ENCODE assay signal across 31 mouse cellular contexts in the genomic region with DNA sequence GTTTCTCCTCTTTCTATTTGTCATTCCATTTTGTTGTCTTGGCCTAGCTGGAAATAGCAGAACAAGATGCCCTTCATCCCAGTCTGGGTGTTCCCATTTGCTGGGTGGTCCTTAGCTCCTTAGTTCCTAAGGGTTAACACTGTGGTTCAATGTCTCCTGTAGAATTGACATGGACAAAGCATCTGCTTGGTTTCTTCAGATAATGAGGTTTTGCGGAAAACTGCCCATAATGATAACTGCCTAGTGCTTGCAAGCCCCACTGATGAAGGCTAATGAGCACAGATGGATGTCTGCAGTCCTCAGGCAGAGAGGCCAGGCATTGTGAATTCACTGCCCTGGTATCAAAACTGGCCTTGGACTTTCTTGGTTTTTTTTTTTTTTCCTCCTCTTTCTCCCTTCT.
"Had no signal": no experiment of that assay in that cellular context is flagged by ENCODE, and none has a peak within 500 bp of the region (broad histone marks: within the 10 kb centered on the region; RNA-seq: fewer than 3 reads in every experiment).

No protein-coding gene starts in this region.

- H3K36me3 ChIP-seq: limb, embryonic 10.5 days; limb, embryonic 12.5 days; limb, embryonic 13.5 days; limb, embryonic 15.5 days; liver, embryonic 12.5 days; liver, embryonic 13.5 days; liver, embryonic 15.5 days; lung, embryonic 15.5 days; midbrain, embryonic 10.5 days; midbrain, embryonic 12.5 days; midbrain, embryonic 13.5 days; midbrain, embryonic 15.5 days had no signal

- H3K9me3 ChIP-seq: limb, embryonic 10.5 days; limb, embryonic 12.5 days; limb, embryonic 13.5 days; limb, embryonic 15.5 days; liver, embryonic 12.5 days; liver, embryonic 13.5 days; liver, embryonic 15.5 days; lung, embryonic 15.5 days; megakaryocyte, embryonic 14.5 days; midbrain, embryonic 10.5 days; midbrain, embryonic 12.5 days; midbrain, embryonic 13.5 days; midbrain, embryonic 15.5 days had no signal

- H3K4me2 ChIP-seq: limb, embryonic 12.5 days; limb, embryonic 13.5 days; limb, embryonic 15.5 days; liver, embryonic 11.5 days; liver, embryonic 12.5 days; liver, embryonic 13.5 days; liver, embryonic 15.5 days; lung, embryonic 14.5 days; lung, embryonic 15.5 days; midbrain, embryonic 11.5 days; midbrain, embryonic 12.5 days; midbrain, embryonic 13.5 days; midbrain, embryonic 15.5 days had no signal

- H3K4me1 ChIP-seq: limb, embryonic 10.5 days; limb, embryonic 12.5 days; limb, embryonic 13.5 days; limb, embryonic 15.5 days; liver, embryonic 13.5 days; liver, embryonic 15.5 days; lung, embryonic 15.5 days; midbrain, embryonic 10.5 days; midbrain, embryonic 12.5 days; midbrain, embryonic 13.5 days; midbrain, embryonic 15.5 days had no signal

- H3K27me3 ChIP-seq: limb, embryonic 12.5 days; limb, embryonic 13.5 days; limb, embryonic 15.5 days; liver, embryonic 12.5 days; liver, embryonic 13.5 days; liver, embryonic 15.5 days; lung, embryonic 15.5 days; megakaryocyte, embryonic 14.5 days; midbrain, embryonic 12.5 days; midbrain, embryonic 13.5 days; midbrain, embryonic 15.5 days had no signal

- DNase-seq: left cerebral cortex, postnatal 4 days; liver; liver, embryonic 13.5 days; liver, postnatal 0 days; lung, adult 18-20 months; lung, adult 2 months; lung, embryonic 14.5 days; lung, postnatal 10 days; lung, postnatal 14 days; lung, postnatal 36 days; lung, postnatal 4 days; midbrain, embryonic 14.5 days had no signal

- H3K4me3 ChIP-seq: limb, embryonic 10.5 days; limb, embryonic 12.5 days; limb, embryonic 13.5 days; limb, embryonic 15.5 days; liver, embryonic 12.5 days; liver, embryonic 13.5 days; liver, embryonic 15.5 days; lung, embryonic 15.5 days; megakaryocyte, embryonic 14.5 days; midbrain, embryonic 10.5 days; midbrain, embryonic 12.5 days; midbrain, embryonic 13.5 days; midbrain, embryonic 15.5 days; myocyte had no signal

- H3K27ac ChIP-seq: limb, embryonic 10.5 days; limb, embryonic 12.5 days; limb, embryonic 13.5 days; limb, embryonic 15.5 days; liver, embryonic 12.5 days; liver, embryonic 13.5 days; liver, embryonic 14.5 days; liver, embryonic 15.5 days; lung, embryonic 15.5 days; macrophage; midbrain, embryonic 10.5 days; midbrain, embryonic 12.5 days; midbrain, embryonic 13.5 days; midbrain, embryonic 15.5 days had no signal

- ATAC-seq: liver, embryonic 12.5 days; liver, postnatal 0 days; lung, postnatal 0 days; midbrain, embryonic 13.5 days; midbrain, embryonic 15.5 days; midbrain, embryonic 16.5 days had no signal

- H3K9ac ChIP-seq: limb, embryonic 12.5 days; limb, embryonic 13.5 days; limb, embryonic 15.5 days; liver, embryonic 12.5 days; liver, embryonic 13.5 days; liver, embryonic 14.5 days; liver, embryonic 15.5 days; liver, postnatal 0 days; lung, embryonic 14.5 days; lung, embryonic 15.5 days; midbrain, embryonic 12.5 days; midbrain, embryonic 13.5 days; midbrain, embryonic 15.5 days had no signal
